Mouse (Mus musculus) kidney, postnatal 25 days (tissue): ENCODE measurements at regions not wholly inside any gene's neighbourhood (a gene's known extent, or its start where the extent isn't known, plus 50 kb on each side); places are given as distances from the start of the nearest gene placed in this dataset.
A peak's percentile ranks its signal among the peaks of the same experiment; 100 is the strongest.

Experiments used
- DNase-seq, 2 experiments: peaks; one replicate each; pipeline ENCODE4 v3.0.0; 2021; ENCODE audit warnings: mixed read lengths in 2 of 2

DNA sequence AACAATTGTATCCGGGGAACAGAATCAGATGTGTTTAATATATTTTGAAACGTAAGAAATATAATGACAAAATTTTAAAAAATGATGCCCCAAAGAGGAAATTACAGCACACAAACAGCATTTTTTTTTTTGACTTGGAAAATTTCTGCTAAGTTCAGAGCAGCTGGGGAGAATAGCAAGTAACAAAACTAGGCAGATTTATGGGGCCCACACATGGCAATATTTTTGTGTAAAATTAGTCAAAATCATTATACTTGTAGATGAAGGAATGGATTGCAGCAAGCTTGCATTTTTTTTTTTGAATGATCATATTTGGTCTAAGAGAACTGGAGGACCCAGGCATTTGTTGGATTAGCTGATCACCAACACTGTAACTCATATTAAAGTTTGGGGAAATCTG, 189.4 kb downstream of the Map2k6 start:
- DNase-seq: no peak

DNA sequence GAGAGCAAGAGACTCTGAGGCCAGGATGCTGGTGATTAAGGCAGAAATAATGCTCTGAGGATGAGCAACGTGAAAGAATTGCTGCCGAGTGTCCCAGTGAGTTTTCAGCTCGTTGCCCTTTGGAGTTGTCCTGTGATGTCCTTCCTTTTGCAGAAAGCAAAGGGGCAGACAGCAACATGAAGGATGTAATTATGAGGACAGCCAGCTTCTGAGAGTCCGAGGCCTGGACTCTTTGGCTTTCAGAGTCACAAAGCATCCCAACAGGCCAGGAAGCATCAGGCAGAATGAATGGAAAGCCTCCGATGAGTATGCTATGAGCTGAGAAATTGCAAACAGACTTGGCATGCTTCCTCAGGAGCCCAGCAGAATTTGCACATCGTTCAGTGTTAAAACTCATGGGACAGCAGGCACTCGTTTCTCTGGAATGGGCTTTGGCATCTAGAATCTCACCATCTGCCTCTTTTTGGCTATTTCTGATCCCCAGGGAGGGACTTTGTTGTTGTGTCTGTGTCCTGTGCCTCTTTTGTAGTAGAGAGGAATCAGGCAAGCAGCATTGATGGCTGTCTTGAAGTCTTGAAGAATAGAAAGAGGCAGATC, 196.4 kb downstream of the Map2k6 start:
- no peak for DNase-seq

DNA sequence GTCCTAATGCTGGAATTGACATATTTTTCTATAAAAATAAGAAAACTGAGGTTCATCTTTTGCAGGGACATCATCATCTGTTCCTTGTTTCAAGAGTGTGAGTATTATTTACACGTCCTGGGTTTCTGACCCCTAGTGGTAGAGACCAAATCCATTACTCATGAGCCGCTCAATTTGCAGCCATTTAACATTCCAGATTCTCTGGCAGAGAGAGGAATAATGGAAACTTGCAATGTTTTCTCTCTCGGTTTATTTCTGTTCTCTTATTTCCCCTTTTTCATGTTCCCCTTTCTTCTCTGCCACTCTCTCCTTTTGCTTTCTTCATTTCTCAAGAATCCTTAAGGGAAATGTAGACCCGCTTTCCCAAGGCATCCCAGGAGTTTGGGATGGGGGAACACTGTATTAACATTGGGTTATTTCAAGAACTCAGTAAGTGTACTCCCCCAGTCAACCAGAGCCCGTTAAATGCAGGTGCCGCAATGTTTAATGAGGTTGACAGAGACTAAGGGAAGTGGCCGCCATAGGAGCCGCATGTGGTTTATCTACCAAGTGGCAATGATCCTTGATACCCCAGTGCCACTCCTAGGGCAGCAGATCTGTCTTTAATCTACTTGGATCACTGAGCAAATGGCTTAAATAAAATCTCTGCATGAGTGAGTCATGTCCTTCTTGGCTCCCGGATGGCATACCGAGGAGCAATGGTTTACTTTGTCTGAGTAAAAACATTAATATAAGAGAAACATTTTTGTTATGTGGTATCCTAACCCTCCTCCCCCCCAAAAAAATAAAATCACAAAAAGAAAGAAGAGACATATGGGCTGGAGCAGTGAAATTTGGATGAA, 206.3 kb downstream of the Map2k6 start:
- no peak for DNase-seq

DNA sequence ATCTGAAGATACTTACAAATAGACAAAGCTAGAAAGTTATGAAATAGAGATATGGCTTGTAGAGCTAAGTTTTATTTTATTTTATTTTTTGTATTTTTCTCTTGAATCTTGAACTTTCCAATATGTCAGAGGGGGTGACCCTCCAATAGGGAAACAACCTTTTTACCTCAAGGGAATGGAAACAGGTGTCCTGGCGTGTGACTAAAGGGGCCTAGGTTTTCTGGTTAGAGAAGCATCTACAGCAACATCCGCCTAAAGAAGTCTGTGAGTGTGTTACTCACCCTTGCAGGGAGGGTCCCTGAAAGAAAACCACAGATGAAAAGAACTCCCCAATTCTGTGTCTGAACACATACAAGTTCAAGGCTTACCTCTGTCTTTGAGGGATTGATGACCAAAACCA, 210.4 kb downstream of the Map2k6 start:
- DNase-seq: no peak

DNA sequence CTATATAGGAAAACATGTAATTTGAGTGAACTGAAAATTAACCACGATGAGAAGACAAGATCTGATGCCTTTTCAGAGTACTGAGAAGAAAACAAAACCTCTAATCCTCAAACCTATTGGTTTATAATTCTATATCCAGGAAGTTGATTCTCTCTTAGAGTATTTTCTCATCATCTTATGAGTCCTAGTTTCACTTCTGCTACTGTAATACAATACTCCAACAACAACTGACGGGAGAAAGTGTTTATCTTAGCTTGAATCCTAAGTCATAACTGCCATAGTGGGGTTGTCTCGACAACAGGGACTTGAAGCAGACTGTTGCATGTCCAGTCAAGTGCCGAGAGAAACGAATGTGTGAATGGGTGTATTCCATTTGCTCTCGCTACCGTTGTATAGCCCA, 211.9 kb downstream of the Map2k6 start:
- no peak for DNase-seq

DNA sequence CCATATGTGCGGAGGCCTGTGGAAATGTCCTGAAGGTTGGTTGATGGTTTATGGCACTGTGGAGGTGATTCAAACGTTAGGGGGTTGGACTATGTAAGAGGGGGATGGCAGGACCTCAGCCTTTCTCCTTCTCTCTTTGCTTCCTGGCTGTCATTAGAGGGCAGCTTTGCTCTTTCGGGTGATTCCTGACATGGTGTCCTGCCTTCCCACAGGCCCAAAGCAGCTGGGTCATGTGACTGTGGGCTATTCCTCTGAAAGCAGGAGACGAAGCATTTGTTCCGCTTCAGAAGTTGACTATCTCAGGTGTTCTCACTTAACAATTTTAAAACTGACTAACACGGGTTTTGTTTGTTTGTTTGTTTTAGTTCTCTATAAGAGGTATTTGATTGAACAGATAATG, 233.1 kb downstream of the Map2k6 start:
- DNase-seq: peak; percentile 37 to 56

DNA sequence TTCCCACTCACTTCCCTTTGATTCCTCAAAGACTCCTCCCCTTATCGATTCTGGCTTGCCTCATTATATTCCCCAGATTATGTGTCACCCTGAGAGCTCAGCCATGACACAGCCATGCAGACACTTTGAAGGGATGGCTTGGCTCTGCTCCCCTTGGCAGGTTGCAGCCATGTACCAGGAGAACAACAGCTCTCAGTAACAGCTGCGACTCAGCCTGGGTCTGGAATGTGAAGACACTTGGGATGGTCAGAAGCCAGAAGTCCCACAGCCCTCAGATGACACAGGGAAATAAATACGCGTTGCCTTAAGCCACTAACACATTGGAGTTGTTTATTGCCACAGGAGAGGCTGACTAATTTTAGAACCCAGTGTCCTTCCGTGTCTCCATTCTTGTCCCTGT, 234.4 kb downstream of the Map2k6 start:
- no peak for DNase-seq

DNA sequence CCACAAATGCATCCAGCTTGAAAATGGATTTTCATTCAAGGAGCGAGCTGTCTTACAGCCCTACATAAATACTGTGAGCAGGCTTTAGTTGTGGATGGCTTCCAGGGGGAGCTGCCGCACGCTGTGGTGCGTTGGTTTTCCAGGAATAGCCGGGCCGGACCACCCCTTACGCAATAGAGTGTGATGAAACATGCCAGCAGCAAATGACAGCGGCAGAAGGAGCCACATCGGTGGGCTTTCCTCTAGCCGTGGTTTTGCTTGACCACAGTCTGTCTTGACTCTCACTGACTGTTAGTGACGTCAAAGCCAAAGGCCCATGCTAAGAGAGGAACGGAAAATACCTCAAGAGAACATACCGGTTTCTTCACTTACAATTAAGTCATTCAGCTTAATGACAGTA, 243.6 kb downstream of the Map2k6 start:
- DNase-seq: no peak

DNA sequence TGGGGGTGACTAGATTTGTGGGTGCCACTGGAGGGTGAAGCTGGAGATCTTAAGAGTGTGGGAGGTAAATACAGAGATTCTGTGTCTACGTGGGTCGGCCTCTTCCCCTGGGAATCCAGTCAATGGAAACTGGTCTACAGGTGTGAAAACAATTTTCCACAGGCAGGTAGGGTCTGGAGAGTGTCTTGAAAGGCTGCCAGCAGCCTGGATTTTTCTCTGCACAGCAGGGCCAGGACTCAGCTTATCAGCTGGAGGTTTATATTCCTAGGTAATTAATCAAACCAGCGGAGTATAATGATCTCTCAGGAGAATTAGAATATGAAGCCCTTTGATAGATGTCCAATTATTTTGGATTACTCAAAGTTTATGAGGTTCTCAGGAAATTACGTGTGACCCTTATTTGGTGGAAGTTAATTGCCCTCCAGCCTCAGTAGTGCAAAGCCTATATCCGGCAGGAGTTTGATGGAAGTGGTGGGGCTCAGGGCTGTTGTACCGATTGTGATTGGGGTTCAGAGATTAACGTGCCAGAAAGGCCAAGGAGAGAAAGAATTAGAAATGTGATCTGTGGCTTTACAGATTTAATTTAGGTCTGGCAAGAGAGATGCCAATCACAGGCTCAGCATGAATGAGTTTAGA, 250.8 kb downstream of the Map2k6 start:
- DNase-seq: no peak

DNA sequence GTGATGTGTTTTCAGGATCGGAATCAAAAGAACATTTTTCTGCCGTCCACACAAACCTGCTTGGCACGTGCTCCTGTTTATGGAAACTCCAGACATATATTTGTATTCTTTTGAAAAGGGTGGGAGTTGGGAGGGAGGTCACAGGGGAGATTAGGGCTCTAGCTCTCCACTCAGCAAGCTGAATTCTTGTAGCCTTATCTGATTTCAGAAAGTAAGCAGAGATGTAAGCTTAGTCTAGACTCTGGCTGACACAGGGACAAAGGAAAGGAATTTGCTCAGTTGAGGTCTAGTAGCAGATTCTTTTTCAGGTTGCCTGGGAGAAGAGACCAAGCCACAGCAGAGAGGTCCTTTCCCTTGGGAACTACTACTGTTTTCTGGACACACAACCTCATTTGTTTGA, 253.1 kb downstream of the Map2k6 start:
- DNase-seq: no peak

DNA sequence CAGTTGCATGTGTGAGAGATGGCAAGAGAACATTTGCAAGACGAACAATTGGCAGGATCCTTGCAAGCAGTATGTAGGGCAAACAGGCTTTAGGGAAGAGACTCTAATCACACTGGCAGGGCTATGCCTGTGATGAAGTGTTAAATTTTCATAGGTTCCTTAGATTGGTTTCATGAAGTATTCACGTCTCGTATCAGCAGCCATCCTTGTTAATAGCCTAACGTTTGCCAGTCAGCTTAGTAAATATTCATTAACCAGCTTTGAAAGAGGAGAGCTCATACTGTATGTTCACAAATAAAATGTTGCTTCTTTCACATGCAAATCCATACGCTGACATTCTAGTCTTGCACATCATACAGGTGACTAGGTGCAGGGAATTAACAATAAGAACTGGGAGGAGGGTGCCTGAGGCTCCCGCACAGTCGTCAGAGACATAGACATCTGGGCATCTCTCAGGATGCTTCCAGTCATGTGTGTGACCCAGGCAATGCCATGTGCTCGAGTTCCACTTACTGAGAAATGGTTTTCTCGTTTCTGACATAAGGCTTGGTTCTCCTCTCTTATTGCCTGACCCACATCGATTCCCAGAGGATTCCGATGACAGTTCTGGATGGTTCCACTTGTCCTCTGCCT, 257.7 kb downstream of the Map2k6 start:
- no peak for DNase-seq

DNA sequence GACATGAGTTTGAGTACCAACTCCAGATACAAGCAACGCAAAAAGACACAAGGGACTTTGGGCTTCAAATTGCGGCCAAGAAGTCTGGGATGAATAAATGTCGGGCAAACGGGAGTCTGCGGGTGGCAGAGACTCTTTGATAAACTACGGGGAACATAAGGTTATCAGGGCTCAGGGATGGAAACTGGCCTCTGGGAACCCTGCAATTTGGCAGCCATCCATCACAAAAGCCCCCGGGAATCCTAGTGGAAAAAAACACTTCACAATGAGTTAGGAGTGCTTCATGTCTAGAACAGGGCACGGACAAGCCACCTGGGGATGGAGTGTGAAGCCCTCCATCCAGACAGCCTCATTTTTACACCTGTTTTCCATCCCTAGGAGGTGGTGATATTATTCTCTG, 258.9 kb downstream of the Map2k6 start:
- DNase-seq: no peak

DNA sequence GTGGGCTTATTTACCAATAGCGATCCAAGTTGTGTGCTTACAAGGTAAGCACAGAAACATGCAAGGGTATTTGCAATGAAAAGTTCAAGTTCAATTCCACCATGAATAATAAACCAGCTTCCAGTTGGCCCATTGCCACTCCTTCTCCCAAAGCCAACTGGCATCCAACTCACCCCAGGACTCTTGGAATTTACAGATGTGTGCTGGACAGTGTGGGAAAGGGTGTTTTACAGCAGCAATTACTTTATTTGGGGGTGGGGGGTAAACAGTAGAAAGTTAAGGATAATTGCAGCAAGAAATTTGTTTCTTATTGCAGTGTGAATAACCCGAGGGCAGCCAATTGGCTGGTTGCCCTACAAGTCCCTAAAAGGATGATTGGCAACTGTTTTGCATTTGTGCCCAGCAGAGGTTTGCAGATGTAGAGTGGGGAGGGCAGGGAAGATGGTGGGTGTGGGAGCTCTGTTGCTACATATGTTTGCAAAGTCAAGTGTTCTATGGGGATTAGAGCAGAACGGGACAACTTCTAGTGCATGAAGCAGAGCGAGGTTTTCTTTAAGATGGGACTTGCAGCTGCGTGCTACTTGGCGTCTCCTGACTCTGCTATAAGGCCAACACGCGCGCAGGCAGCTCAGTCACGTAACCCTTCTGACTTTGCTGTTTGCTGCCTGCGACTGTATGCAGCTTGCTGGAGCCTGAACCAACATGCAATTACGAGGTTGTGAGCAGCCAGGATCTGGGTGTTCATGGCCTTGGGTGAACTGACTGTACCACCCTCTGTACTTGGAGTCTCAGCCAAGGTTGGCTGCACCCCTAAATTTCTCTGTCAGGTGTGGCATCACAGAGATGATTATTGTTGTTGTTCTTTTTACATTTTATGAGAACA, 271.9 kb downstream of the Map2k6 start:
- DNase-seq: peak; percentile 68 to 78

DNA sequence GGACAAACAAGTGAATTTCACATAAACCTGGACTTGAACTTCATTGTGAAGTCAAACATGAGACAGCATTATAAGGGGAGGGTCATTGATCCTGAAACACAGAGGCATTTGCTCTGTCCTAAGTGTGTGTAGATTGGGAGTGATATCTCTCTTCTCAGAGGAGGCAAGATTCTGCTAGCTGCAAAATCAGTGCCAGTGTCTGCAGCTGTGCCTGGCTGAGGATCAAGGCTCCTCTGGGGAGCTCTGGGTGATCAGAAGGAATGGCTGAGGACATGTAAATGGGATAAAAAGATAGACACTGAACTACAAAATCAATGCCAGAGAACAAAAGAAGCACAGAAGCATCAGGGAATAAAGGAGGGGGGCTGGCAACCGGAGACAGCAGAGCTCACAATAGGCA, 274.0 kb downstream of the Map2k6 start:
- DNase-seq: no peak

DNA sequence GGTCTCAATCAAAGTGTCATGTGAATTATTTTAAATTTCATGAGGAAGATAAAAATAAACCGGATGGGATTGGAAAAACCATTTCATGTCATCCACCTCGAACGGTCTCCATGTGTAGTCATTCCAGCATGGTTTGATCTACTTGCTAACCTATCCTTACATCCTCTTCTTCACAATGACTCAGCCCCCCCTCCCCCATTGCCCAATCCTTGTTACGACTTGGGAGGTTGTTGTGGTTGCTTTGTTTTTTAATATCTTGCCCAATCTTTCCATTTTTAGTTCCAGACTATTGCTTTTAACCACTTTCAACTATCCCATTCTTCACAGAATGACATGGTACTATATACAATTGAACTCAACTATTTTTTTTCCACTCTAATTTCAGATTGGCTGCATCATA, 275.0 kb upstream of the Kcnj16 start:
- no peak for DNase-seq

DNA sequence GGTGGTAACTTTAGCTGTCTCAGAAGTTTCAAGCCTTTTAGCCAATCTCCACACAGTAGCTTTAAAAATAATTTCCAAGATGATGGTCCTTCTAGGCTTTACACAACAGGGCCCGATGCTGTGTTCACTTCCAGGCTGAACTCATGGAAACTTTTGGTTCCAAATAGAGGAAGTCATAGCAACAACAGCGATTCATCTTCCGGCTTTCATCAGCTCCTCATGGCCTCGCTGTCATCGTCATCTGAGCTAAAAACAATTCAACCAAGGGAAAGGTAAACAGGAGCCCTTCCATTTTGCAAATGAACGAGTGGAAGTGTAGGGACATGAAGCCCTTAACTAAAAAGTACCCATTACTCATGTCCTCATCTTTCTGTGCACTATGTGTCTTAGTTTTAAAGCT, 270.8 kb upstream of the Kcnj16 start:
- no peak for DNase-seq

DNA sequence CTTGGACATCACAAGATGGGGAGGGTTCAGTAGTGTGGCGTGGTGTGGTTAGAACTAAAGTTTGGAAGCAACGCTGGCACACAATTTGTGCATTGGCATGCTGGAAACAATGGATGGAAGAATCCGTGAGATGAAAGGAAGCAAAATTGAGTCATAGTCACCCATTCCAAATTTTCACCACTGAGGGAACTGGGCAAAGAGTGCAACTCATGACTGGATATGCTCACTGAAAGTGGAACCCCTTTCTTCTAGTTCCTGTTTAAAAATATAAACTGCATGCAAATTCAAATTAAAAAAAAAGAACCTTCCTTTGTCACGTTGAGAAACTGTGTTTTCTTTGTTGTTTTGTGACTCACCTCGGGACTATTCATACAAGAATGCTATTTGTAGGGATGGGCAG, 269.5 kb upstream of the Kcnj16 start:
- DNase-seq: no peak

DNA sequence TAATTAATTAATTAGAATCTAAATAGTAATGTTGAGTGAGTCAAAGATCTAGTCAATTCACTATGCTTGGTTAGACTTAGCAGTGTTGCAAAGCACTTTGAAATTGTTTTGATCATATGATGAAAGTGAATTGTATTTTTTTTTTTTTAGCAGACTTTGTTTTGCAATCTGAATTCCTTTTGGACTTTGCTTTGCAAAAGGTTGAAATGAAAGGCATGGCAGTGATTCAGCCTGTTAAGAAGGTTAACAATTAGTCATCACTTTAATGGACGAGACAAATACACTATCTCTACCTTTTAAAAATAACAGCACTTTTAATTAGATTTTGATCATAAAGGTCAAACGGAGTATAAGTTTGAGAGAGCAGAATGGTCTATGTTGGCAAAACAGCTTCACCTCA, 266.9 kb upstream of the Kcnj16 start:
- DNase-seq: no peak

DNA sequence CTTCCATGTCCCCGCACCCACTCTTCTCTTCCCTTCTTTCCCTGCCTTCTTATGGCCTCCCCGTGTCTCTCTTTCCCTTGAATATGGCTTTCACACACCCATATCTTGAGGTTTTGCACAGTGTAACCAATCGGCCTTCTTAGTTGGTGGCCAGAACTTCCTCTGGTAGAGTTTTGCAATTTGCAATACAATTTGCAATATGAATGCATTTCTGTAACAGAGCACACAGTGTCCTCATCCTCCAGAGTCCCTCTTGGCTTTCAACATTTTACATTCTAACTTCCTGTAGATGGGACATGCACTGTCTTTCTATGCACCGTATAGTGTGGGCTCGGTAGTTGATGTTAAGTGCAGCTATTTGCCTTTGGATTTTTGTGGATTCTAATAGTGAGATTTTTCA, 265.7 kb upstream of the Kcnj16 start:
- DNase-seq: no peak

DNA sequence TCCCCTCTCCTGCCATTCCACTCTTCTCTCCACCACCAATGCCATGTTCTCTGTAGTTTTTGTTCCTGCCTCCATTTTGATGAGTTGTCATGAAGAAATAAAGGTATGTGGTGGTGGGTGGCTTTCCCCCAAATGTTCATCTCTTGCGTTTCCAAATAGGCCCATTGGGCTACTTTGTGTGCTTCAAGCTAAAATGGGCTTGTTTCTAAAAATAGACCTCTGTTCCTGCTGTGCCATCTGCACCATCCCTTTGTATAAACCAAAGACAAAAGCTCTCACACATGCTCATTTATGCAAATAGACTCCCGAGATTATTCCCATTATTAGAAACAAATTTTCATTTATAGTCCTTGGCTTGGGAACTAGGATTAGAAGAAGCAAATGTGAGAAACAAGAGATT, 264.3 kb upstream of the Kcnj16 start:
- no peak for DNase-seq

DNA sequence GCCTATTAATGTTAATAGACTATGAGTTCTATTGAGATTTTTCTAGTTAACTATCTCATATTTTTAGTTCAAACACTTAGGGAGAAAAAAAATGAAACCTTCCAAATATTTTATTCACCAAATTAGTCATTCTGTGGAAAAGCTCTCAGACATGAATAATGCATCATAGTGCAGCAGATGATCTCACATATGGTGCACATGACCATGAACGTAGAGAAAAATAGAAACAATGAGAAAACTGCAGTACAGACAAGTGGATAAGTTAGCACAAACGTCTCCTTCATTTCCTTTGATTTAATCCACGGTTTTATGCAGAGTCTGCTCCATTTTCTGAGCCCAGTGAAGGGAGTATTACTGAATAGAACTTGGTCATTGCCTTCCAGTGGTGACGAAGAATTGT, 260.5 kb upstream of the Kcnj16 start:
- DNase-seq: no peak

DNA sequence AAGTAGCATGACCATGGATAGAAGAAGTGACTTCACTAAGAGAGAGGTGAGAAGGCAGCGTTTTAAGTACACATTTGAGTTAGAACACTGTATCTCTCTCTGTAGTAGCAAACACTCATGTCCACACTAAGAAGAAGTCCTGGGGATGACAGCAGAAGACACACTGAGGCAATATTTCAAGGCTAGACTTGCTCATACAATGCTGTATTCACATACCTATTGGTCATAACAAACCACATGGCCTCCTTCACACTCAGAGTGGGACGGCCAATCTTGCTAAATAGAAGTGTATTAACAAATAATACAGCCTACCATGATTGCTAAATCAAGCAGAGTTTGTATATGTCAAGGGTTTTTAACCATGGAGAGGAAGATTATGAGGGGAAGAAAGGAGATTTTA, 252.5 kb upstream of the Kcnj16 start:
- no peak for DNase-seq

DNA sequence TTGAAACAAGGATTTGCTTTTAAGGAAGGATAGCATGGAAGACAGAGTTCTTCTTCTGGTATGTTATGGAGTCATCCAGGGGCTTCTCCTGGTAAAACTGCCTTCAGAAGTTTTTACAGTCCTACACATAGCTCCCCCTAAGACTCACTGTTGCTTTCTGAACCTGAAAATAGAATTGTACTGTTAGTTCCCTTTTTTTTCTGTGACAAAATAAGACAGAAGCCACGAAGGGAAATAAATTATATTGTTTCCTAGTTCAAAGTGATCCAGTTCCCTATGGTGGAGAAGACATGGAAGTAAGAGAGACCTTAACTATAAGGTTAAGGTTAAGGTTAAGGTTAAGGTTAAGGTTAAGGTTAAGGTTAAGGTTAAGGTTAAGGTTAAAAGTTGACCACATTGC, 251.5 kb upstream of the Kcnj16 start:
- no peak for DNase-seq
